Mouse (Mus musculus): ENCODE data around the gene Hoxa4.

Hoxa4 gene

GRCm38 (mm10) chr6:52216691-52217458 is 25.3 kb upstream of the Hoxa4 start:
- no peak for DNase-seq (ENCODE audit: low read depth, low spot score)

- no peak for DNase-seq (ENCODE audit: low read depth, low spot score)
Observed at GRCm38 (mm10) chr6:52215771-52216535, 24.4 kb upstream of the Hoxa4 start.

- DNase-seq (ENCODE audit: low read depth, low spot score): no peak
Observed at GRCm38 (mm10) chr6:52215070-52215469, 23.5 kb upstream of the Hoxa4 start.

- DNase-seq (ENCODE audit: low read depth, low spot score): no peak
Observed at GRCm38 (mm10) chr6:52214271-52214670, 22.7 kb upstream of the Hoxa4 start.

- DNase-seq (ENCODE audit: low read depth, low spot score): no peak
Observed at GRCm38 (mm10) chr6:52213119-52213986, 21.8 kb upstream of the Hoxa4 start, which contains the start of the genes Hoxa3 and Gm28308. Gene Hoxa3 (minus strand): TSS chr6:52213336. Gene Gm28308 (minus strand): TSS chr6:52213339.

GRCm38 (mm10) chr6:52212556-52213118 is 21.1 kb upstream of the Hoxa4 start:
- DNase-seq (ENCODE audit: low read depth, low spot score): no peak

GRCm38 (mm10) chr6:52211961-52212360 is 20.4 kb upstream of the Hoxa4 start:
- DNase-seq (ENCODE audit: low read depth, low spot score): no peak

- DNase-seq (ENCODE audit: low read depth, low spot score): no peak
Observed at GRCm38 (mm10) chr6:52211170-52211935, 19.8 kb upstream of the Hoxa4 start.

- no peak for DNase-seq (ENCODE audit: low read depth, low spot score)
Observed at GRCm38 (mm10) chr6:52209685-52210046, 18.1 kb upstream of the Hoxa4 start.

GRCm38 (mm10) chr6:52208868-52209684 is 17.5 kb upstream of the Hoxa4 start:
- no peak for DNase-seq (ENCODE audit: low read depth, low spot score)

GRCm38 (mm10) chr6:52208072-52208867 is 16.7 kb upstream of the Hoxa4 start, which contains the start of gene Hoxa6:
Gene Hoxa6 (minus strand): TSS chr6:52208722.
- DNase-seq (ENCODE audit: low read depth, low spot score): no peak

- DNase-seq (ENCODE audit: low read depth, low spot score): no peak
Observed at GRCm38 (mm10) chr6:52207684-52207976, 16.1 kb upstream of the Hoxa4 start.

- DNase-seq (ENCODE audit: low read depth, low spot score): no peak
Observed at GRCm38 (mm10) chr6:52206882-52207683, 15.5 kb upstream of the Hoxa4 start.

GRCm38 (mm10) chr6:52205638-52206621 is 14.4 kb upstream of the Hoxa4 start:
- DNase-seq (ENCODE audit: low read depth, low spot score): no peak

GRCm38 (mm10) chr6:52205221-52205620 is 13.7 kb upstream of the Hoxa4 start:
- DNase-seq (ENCODE audit: low read depth, low spot score): no peak

- no peak for DNase-seq (ENCODE audit: low read depth, low spot score)
Observed at GRCm38 (mm10) chr6:52204050-52204752, 12.6 kb upstream of the Hoxa4 start, which contains the start of gene Hoxa5. Gene Hoxa5 (minus strand): TSS chr6:52204587.

Data from brain, embryonic 18.5 days (tissue).